Mouse (Mus musculus) embryonic facial prominence, embryonic 12.5 days (tissue): ENCODE data around the gene Proser3. TPM values are rescaled to one million over a fixed set of nuclear protein-coding genes. Genes with fewer than 3 reads are reported as not detected.
A peak's percentile ranks its signal among the peaks of the same experiment; 100 is the strongest.

Experiments used
- ATAC-seq: fragments of 200-750 bp; cut with Nextera tagmentation; 2 replicates; pipeline ENCODE4 v1.8.0; 2017; ENCODE audit not compliant: insufficient number of reproducible peaks, insufficient read depth, low FRiP score, low TSS enrichment
- H3K27ac ChIP-seq: fragments of 300-500 bp; sonication (generic); 2 replicates; pipeline ENCODE4 v1.5.1; 2016; ENCODE audit warnings: mild to moderate bottlenecking
- H3K27me3 ChIP-seq: fragments of 300-500 bp; sonication (generic); 2 replicates; pipeline ENCODE4 v1.6.1; 2016; ENCODE audit warnings: mild to moderate bottlenecking, moderate library complexity
- H3K36me3 ChIP-seq: fragments of 300-500 bp; sonication (generic); 2 replicates; pipeline ENCODE4 v1.6.1; 2016; ENCODE audit warnings: mild to moderate bottlenecking
- H3K4me1 ChIP-seq: fragments of 300-500 bp; sonication (generic); 2 replicates; pipeline ENCODE4 v1.6.1; 2016
- H3K4me2 ChIP-seq: fragments of 300-500 bp; sonication (generic); replicated peaks from 2 replicates; pipeline ENCODE4 v1.6.1; 2016; ENCODE audit warnings: mild to moderate bottlenecking, moderate library complexity
- H3K4me3 ChIP-seq: fragments of 300-500 bp; sonication (generic); 2 replicates; pipeline ENCODE4 v1.5.1; 2016; ENCODE audit warnings: mild to moderate bottlenecking
- H3K9ac ChIP-seq: fragments of 300-500 bp; sonication (generic); 2 replicates; pipeline ENCODE4 v1.6.1; 2016; ENCODE audit warnings: mild to moderate bottlenecking, moderate library complexity
- H3K9me3 ChIP-seq: fragments of 300-500 bp; sonication (generic); 2 replicates; pipeline ENCODE4 v1.6.1; 2016; ENCODE audit warnings: mild to moderate bottlenecking, moderate library complexity
- WGBS: fragments of 180-500 bp; shearing (Covaris S2); methylation state at CpG from one replicate; pipeline ENCODE4 v1.1.7; 2016; 5-methylcytosine and 5-hydroxymethylcytosine counted together
- polyA plus RNA-seq: library from polyadenylated mRNA; unstranded; fragments of >200 nt; fragmentation: Nextera tagmentation; extraction: Ambion mirVana; gene quantifications from 2 replicates; pipeline ENCODE4 v1.2.1, GENCODE M21; 2016

The Proser3 gene
- polyA plus RNA-seq, 1 experiment from 2014 or later = 16.0 TPM

DNA sequence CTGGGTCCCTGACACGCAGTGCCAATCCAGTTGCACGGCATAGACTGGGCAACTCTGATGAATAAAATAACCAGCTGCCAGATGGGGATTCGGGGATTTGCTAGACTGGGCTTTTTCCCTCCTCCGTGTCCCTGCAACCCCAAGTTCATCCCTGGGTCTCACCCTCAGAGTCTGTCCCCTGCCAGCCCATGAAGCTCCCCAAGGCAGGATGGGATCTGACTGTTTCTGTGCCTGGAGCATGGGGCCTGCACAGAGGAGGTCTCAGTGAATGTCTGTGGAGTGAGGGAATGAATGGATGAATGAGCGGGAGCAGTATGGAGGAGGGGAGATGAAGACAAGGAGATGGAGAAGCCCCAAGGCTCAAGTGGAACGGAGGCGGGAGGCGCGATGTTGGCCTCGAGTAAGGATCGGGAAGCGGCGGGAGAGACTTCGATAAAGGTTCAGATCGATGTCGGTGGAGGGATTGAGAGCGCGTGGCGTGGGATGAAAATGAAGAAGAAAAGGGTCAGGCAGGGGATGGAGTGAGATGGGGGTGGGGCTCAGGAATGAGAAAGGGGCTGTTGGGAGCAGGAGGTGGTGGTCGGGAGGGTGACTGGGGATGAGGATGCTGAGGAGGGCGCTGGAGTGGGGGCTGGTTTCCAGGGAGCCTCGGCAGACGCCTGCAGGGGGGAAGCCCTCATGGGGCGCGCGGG, 18.0 kb downstream of the Proser3 start:
- peak overlapping the region; percentile 70 for H3K4me3 ChIP-seq
- H3K27ac ChIP-seq = peak overlapping the region; percentile 80
- WGBS = 7% methylated on average over 24 of the region's 26 CpGs
- peak overlapping the region; percentile 81 for H3K4me2 ChIP-seq
- ATAC-seq = peak; percentile 24
- H3K9me3 ChIP-seq = no peaks in the 10 kb centered on the region
- H3K36me3 ChIP-seq = peaks cover 43% of the 10 kb centered on the region
- peaks cover 34% of the 10 kb centered on the region for H3K4me1 ChIP-seq
- H3K9ac ChIP-seq = peak overlapping the region; percentile 78
- no peaks in the 10 kb centered on the region; the same call in 1 of the 2 replicates for H3K27me3 ChIP-seq

DNA sequence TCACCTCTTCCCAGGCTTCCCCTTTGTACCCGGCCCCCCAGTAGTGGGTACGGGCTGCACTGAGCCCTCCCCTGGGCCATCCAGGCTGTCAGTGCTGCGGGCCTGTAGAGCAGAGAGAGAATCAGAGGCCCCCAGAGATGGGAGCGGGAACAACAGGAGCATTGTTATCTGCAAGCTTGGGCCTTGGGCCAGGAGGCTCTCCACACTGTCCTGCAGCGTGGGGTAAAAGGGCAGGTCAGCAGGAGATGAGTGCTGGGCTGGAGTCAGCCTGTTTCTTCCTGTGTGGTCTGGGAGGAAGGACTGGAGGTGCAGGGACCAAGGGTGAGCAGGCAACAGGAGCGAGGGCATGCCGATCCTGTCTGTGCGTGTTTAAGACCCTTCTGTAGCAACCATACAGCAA, 19.2 kb downstream of the Proser3 start:
- H3K9ac ChIP-seq = peak overlapping the region; percentile 28
- H3K9me3 ChIP-seq = no peaks in the 10 kb centered on the region
- no peak overlapping the region for H3K4me3 ChIP-seq
- H3K27me3 ChIP-seq = no peaks in the 10 kb centered on the region; the same call in 1 of the 2 replicates
- peak overlapping the region; percentile 81 for H3K4me2 ChIP-seq
- no peak for ATAC-seq
- H3K4me1 ChIP-seq = peaks cover 34% of the 10 kb centered on the region
- WGBS = 17% methylated on average over 8 of the region's 8 CpGs
- H3K27ac ChIP-seq = no peak overlapping the region
- peaks cover 48% of the 10 kb centered on the region for H3K36me3 ChIP-seq

DNA sequence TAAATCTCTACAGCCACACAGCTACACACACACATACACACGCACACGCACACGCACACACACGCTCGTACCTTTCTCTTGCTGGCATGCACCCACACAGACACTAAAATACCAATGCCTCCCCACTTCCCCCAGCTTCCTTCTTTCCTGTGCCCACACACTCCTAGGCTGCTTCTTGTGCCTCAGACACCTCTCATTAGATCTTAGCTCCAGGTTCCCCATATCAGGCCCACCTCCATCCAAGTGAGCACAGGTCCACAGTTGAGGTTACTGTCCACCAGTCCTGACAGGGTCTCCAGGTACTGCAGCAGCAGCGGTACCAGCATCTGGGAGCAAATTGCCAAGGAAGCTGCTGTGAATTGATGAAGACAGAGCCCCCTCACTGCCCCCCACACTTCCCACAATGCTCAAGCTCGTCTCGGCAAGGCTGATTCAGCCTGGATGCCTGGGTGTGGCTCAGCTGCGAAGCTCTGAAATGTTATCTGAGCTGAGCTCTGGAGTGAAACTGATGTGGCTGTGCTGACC, 20.7 kb downstream of the Proser3 start:
- 80% methylated on average over 9 of the region's 9 CpGs for WGBS
- Histone ChIP-seq H3K27ac (no peak overlapping the region), H3K4me1 (peaks cover 41% of the 10 kb centered on the region), H3K4me3 (no peak overlapping the region), H3K4me2 (no peak overlapping the region), H3K36me3 (peaks cover 63% of the 10 kb centered on the region), H3K27me3 (no peaks in the 10 kb centered on the region; the same call in 1 of the 2 replicates), H3K9me3 (no peaks in the 10 kb centered on the region), H3K9ac (peak overlapping the region; percentile 27)
- ATAC-seq = no peak

DNA sequence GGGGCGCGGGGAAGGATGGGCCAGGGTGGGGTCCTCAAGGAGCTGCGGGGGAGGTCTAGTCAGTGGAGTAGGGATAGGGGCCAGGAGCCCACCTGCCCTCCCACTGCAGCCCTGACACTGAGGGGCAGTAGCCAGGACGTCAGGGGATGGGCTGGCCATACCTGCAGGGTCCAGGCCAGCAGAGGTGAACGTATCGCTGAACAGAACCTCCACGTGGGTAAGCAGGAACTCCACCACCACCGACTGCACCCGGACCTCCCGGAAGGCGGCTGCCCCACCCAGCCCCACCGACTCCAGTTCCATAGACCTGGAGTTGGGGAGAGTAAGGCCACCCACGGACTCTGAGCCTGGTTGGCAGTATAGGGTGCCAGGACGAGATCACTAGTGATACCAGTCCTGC, 25.1 kb downstream of the Proser3 start:
- peak overlapping the region; percentile 24; the same call in 1 of the 2 replicates for H3K9ac ChIP-seq
- H3K36me3 ChIP-seq = peaks cover 89% of the 10 kb centered on the region
- ATAC-seq = no peak

DNA sequence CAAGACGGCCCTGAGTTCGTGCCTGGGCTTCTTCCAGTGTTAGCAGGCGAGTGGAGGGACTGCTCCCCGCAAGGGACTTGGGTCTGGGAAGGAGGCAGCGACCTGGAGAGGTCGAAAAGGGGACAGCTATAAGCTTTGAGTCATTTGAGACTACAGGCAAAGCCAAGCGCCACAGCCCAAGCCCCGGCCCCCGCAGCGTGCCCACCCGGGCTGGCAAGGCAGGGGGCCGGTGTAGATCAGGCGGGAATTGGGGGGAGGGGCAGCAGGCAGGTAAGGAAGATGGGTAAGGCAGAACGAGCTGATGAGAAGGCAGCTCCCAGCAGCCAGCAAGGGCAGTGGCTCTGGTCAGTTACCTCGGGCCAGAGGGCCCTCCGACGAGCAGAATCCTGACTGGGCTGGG, 25.7 kb downstream of the Proser3 start:
- H3K36me3 ChIP-seq = peaks cover 83% of the 10 kb centered on the region
- H3K9me3 ChIP-seq = no peaks in the 10 kb centered on the region
- WGBS = 15% methylated on average over 17 of the region's 17 CpGs
- ATAC-seq = no peak
- H3K4me2 ChIP-seq = peak overlapping the region; percentile 27
- H3K27ac ChIP-seq = peak overlapping the region; percentile 61
- no peaks in the 10 kb centered on the region for H3K27me3 ChIP-seq
- H3K4me3 ChIP-seq = no peak overlapping the region
- H3K4me1 ChIP-seq = peaks cover 16% of the 10 kb centered on the region
- peak overlapping the region; percentile 24; the same call in 1 of the 2 replicates for H3K9ac ChIP-seq

More for the DNA sequence above, 25.1 kb downstream of the Proser3 start:
- Histone ChIP-seq H3K27me3 (no peaks in the 10 kb centered on the region; the same call in 1 of the 2 replicates), H3K4me3 (no peak overlapping the region), H3K27ac (peak overlapping the region; percentile 61; the same call in 1 of the 2 replicates), H3K4me1 (peaks cover 21% of the 10 kb centered on the region), H3K4me2 (peak overlapping the region; percentile 27; the same call in 1 of the 2 replicates), H3K9me3 (no peaks in the 10 kb centered on the region)
- WGBS = 75% methylated on average over 14 of the region's 14 CpGs

DNA sequence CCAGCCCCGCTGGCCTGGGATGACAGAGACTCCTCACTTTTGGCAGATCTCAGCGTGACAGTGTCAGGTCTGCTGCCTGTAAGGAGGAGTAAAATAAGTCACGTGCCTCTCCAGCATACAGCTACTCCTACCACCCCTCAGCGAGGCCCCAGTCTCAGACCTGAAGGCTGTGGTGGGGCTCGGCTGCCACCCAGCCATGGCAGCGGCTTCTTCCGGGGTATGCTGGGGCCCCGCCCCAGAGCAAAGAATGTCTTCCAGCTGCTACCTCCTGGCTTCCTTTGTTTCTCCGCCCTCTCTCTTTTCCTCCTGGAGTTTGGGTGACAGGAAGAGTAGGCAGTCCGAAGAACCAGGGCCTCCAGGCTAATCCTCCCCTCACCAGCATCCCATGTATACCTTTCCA, 26.1 kb downstream of the Proser3 start:
- Histone ChIP-seq H3K4me3 (no peak overlapping the region), H3K4me2 (peak overlapping the region; percentile 27), H3K9ac (no peak overlapping the region; the same call in 1 of the 2 replicates), H3K27ac (peak overlapping the region; percentile 61), H3K9me3 (no peaks in the 10 kb centered on the region), H3K4me1 (peaks cover 13% of the 10 kb centered on the region), H3K36me3 (peaks cover 79% of the 10 kb centered on the region), H3K27me3 (no peaks in the 10 kb centered on the region)
- WGBS = 22% methylated on average over 10 of the region's 10 CpGs
- ATAC-seq = no peak

DNA sequence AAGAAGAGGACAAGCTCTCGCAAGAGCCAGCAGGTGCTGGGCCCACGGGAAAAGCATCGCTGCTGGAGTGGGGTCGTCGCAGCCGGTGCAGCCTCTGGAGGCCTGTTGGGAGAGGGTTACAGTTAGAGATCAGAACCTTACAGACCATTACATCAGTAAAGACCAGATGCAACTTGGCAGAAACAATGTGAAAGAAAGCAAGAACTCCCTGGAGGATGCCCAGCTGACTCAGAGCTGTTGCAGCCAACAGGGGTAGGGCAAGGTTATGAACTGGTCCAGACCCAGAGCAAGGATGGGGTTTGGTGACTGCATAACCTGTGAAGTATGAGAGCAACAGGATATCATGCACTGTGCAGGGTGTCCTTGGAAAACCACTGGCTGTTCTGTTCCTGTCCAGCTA, 27.6 kb downstream of the Proser3 start:
- Histone ChIP-seq H3K36me3 (peaks cover 66% of the 10 kb centered on the region), H3K4me3 (no peak overlapping the region), H3K9ac (no peak overlapping the region), H3K27me3 (no peaks in the 10 kb centered on the region), H3K27ac (no peak overlapping the region), H3K9me3 (no peaks in the 10 kb centered on the region), H3K4me1 (peaks cover 13% of the 10 kb centered on the region), H3K4me2 (no peak overlapping the region)
- 84% methylated on average over 6 of the region's 6 CpGs for WGBS
- no peak for ATAC-seq

DNA sequence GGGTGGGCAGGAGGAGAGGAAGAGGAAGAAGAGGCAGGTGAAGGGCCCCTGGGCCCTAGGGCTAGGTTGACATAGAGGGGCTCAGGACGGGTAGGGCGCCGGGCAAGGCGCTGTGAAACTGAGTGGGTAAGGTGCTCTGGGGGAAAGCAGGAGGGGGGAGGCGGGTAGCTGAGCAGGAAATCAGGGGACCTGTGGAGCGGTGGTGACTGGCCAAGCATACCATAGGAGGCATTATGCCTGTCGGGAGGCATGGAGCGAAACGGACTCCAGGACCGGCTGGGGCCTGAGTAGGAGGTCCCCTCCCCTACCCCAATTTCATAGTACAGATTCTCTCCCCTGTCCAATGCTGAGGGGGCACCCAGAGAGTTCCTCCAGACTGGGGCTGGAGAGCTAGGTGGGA, 29.2 kb downstream of the Proser3 start:
- Histone ChIP-seq H3K4me1 (peaks cover 13% of the 10 kb centered on the region), H3K4me2 (no peak overlapping the region), H3K27ac (no peak overlapping the region), H3K4me3 (no peak overlapping the region), H3K36me3 (peaks cover 50% of the 10 kb centered on the region), H3K27me3 (no peaks in the 10 kb centered on the region), H3K9me3 (no peaks in the 10 kb centered on the region), H3K9ac (no peak overlapping the region)
- no peak for ATAC-seq
- WGBS = 73% methylated on average over 10 of the region's 10 CpGs

DNA sequence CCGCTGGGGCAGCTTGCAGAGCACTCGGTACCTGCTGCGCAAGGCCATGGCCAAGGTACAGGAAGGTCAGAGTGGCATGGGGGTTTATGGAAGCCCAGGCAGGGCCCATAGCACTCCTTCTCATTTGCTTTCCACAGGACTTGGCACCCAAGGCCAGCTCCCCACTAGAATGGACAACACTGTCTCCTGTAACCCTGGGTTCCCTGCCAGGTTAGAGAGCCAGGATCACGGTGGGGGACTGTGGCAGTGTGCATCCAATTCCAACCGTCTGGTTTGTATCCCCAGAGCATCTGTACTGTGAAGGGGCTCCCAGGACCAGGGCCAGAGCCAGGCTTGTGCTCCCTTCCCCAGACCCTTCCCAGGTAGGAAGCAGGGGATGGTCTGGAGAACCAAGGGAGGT, 31.2 kb downstream of the Proser3 start:
- Histone ChIP-seq H3K9ac (no peak overlapping the region; the same call in 1 of the 2 replicates), H3K27ac (no peak overlapping the region), H3K4me3 (no peak overlapping the region), H3K27me3 (no peaks in the 10 kb centered on the region), H3K36me3 (peaks cover 30% of the 10 kb centered on the region), H3K9me3 (no peaks in the 10 kb centered on the region), H3K4me1 (peaks cover 2% of the 10 kb centered on the region), H3K4me2 (no peak overlapping the region)
- ATAC-seq = no peak
- WGBS = 78% methylated on average over 5 of the region's 5 CpGs

DNA sequence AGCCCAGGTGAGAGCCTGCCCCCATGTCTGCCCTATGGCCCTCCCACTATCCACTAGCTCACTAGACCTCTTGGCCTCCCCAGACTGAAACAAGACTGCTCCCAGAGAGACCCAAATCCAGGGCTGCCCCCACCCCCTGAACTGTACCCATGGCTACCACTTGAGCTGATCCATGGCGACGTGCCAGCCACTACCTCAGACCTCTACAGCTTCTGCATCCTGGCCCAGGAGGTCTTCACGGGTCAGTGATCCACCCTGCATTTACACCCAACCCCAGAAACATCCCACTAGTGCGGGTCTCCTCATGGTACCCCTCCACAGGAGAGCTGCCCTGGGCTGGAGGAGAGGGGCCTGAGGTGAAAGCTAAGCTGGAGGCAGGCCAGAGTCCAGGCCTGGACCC, 31.7 kb downstream of the Proser3 start:
- Histone ChIP-seq H3K9me3 (no peaks in the 10 kb centered on the region), H3K36me3 (peaks cover 29% of the 10 kb centered on the region), H3K27ac (no peak overlapping the region), H3K9ac (no peak overlapping the region), H3K4me2 (no peak overlapping the region), H3K27me3 (no peaks in the 10 kb centered on the region), H3K4me3 (no peak overlapping the region), H3K4me1 (no peaks in the 10 kb centered on the region)
- 75% methylated on average over 4 of the region's 4 CpGs for WGBS
- ATAC-seq = no peak

DNA sequence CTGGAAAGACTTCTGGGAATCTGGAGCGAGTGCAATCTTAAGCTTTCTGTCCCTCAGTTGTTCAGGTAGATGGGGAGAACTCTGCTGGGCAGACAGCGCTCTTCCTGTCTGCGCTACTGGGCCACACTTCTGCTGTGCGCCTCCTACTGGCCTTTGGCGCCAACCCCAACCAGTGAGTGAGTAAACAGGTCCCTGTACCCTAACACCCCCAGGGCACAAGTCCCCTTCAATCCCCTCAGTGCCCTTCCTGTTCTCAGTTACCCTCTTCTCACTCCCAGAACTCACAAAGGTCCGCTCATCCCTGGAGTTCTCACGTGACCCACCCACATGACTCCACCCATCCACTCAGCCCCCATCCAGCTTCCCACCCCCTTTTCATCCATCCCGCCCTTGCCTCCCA, 33.8 kb downstream of the Proser3 start:
- 29% methylated on average over 8 of the region's 8 CpGs for WGBS
- ATAC-seq = no peak

More for the DNA sequence above, 33.8 kb downstream of the Proser3 start:
- Histone ChIP-seq H3K27me3 (no peaks in the 10 kb centered on the region; the same call in 1 of the 2 replicates), H3K9ac (no peak overlapping the region), H3K4me3 (no peak overlapping the region), H3K27ac (no peak overlapping the region), H3K4me1 (no peaks in the 10 kb centered on the region), H3K9me3 (no peaks in the 10 kb centered on the region), H3K36me3 (peaks cover 10% of the 10 kb centered on the region), H3K4me2 (no peak overlapping the region)
